Mouse (Mus musculus): ENCODE data around the gene Chst11. TPM values are rescaled to one million over a fixed set of nuclear protein-coding genes. Genes with fewer than 3 reads are reported as not detected.

Gene Chst11
- total RNA-seq, 2 experiments from 2014 or later: 1.3 to 3.3 TPM

DNA sequence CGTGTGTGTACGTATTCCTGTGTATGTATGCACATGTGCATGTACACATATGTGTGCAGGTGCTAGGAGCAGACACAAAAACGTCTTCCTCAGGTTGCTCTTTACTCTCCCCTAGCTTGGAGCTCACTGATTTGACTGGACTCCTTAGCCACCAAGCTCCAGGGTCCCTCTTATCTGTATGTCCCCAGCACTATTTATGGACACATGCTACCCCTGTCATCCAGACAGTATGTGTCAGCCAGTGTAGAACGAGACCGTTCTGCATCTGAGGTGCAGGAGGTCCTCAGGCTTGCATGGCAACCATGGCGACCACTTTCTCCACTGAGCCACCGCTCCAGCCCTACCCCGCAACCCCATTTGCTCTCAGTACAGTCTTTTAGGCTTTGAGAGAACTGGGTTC, 93.4 kb downstream of the Chst11 start:
- DNase-seq: no peak

DNA sequence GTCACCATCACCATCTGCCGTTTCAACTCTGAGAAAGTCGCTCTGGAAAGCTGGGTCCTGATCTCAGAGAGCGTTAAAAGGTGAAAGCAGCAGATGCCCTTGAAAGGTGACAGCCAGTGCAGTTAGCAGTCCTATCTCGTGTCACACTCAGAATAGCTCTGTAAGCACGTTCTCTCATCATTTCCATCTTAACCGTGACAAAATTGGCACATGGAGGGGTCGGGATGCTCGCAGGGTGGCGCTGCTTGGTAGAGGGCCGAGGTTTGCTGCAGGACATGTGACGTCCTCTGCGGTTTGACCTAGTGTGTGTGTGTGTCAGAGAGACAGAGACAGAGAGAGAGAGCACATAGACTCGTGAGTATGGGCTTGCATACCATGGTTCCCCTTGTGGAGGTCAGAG, 94.5 kb downstream of the Chst11 start:
- no peak for DNase-seq

DNA sequence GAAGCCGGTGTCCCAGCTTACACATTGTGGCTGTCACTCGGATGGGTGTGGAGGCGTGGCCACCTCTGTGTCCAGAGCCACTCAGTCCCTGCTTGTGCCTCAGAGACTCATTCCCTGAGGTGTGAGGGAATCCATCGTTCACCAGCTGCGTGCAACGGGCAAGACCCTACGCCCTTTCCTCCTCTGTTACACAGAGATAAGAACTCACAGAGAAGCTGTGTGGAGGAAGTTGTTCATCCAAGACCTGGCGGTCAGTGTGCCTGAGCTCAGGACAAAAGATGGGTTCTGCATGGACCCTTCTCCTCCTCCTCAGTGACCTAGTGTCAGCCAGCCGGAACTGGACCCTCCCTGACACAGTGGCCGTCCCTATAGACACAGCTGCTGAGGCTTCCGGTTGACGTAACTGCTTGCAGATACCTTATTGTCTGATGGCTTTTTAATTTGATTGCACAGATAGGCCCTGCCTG, 95.0 kb downstream of the Chst11 start:
- DNase-seq: no peak

DNA sequence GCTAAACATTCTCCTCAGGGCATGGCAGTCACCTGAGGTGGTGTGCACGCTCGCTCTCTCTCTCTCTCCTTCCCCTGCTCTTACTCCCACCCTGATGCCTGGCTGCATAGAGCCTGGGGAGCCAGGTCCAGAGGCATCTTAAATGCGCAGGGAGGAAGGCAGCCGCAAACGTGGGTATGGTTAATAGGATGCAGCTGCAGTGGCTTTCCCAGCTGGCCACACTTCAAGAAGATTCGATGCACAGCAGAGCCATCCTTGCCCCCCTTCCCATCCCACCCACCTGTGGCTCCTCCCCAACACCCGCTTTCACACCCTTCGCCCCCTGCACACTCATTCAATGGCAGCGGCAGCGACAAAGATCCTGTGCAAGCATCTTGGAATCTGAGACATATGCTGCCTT, 95.6 kb downstream of the Chst11 start:
- no peak for DNase-seq

DNA sequence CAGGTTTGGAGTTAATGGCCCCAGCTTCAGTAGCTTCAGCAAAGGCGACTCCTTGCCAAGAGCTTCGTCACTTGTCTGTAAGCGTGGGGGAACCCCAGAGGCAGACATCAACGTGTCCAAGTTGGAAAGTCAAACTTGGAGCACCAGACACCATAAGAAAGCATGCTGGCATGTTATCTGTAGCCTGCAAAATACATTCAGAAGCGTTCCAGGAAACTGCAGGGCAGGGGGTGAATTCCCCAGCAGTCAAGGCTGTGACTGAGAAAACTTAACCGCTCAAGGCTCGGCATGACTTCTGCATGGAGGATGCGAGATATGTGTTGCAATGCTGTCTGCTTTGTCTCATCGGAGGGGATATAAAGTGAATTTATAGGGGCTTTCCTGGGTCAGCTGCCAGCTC, 98.6 kb downstream of the Chst11 start:
- peak; percentile 25 for DNase-seq

DNA sequence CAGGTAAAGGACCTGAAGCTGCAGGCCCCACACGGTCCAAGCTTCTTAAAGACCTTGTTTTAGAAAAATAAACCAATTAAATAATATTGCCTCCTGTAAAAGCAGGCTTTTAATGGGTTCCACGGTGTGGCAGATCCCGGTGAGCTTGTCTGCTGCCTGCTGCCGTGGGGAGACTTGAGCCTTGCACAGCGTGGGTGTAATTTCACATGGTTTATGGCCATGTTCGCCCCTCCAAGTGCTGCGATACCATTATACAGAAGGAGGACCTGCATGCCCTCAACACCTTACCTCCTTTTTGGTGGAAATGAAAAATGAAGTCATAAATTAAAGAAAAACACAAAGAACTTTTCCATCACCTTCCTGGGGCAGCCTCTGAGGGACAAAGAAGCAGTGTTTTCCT, 103.0 kb downstream of the Chst11 start:
- no peak for DNase-seq

DNA sequence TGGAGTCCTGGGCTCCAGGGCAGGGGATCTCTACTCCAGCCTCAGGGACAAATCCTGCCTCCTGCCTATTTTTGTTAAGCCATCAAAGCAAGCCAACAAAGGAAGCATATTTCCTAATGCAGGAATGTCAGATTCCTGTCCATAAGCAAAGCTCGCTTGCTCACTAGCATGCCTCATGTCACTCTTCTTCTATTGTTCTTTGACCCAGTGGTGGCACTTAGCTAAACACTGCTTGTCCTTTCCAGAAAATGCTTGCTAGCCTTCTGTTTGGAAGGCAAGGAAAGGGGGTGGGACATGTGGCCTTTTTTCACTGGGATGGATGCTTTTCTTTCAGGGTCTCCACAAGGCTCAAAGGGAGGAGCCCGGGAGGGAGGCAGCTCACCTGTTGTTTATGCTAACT, 103.5 kb downstream of the Chst11 start:
- DNase-seq: no peak

DNA sequence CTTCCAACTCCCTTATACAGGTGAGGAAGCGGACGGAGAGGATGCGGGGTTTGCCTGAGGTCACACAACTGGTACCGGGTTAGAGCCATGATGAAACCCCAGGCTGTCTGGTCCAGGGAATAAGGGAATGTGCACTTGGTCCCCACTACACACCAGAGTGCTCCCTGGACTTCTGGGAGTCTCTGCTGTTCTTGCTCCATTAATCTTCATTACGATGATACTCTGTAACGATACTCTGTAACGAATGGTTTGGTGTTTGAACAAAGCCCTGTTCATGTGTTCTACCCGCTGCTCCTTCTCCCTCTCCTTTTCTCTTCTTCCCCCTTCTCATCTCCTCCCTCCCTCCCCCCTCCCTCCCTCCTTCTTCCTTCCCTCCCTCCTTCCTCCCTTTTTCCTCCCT, 104.9 kb downstream of the Chst11 start:
- DNase-seq: no peak

DNA sequence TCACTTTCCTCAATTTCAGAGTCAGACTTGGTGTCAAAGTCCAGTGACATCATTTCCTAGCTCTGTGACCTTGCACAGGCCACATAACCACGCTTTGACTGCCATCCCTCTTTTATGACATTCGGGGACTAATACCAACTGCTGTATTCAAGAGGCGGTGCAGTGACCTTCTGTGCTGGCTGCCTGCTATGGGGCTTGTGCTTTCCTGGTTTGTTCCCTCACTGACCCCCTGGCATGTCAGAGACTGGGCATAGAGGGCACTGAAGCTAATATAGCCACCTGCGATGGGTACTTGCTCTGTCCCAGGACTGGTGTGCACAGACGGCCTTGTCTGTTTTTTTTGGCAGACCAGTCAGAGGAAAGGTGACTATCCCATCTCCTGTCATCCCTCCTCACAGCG, 108.4 kb downstream of the Chst11 start:
- DNase-seq: no peak

DNA sequence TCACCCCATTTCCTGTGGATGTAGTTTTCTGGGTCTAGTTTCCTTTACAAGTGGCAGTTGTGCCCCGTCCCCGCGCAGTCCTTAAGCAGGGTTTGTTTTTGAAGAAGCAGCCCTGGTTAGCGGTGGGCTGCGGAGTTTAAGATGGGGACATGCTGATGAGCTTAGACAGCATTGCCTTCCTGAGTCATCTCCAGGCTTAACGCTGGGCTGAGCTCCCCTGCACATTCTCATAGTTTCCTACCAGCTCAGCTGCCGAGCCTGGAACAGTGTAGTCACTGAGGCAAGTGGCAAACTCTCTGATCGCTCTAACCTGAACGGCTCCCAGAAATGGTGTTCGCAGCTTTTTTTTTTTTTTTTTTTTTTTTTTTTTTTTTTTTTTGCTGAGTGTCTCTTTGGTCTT, 109.0 kb downstream of the Chst11 start:
- no peak for DNase-seq

DNA sequence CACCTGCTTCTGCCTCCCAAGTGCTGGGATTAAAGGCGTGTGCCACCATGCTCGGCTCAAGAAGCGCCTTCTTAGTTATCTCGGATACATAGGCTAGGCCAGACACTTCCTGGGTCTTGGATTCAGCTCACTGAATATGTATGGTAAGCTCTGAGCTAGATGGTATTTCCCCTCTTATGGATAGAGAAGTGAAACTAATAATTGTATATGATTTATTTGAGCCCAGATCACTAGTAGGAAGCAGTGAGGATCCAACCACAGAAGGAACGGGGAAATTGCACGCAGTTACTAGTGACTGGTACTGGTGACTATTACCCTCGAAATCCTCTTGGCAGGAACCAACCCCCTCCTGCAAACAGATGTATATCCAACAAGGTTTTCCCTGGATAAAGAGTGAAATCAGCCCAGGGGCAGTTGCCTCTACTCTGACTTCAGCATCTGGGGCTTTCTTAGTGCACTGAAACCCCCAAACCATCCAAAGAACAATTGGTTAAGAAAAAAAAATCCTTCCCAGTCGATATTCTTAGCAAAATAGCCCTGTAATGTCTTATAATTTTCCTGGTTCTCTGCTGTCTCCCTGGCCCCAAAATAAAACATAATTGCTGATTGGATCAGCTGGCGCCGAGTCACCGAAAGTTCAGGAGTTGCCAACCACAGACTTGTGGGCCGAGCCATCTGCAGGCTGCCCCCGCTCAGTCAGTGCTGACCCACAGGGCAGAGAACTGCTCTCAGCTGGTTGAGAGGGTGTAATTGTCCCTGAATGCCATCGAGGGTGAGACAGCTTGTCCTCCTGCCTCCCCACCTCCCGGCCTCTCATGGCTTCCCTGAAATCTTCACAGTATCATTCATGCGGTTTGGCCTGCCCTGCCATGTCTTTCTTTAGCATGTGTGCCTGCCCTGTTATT, 109.8 kb downstream of the Chst11 start:
- DNase-seq: no peak

DNA sequence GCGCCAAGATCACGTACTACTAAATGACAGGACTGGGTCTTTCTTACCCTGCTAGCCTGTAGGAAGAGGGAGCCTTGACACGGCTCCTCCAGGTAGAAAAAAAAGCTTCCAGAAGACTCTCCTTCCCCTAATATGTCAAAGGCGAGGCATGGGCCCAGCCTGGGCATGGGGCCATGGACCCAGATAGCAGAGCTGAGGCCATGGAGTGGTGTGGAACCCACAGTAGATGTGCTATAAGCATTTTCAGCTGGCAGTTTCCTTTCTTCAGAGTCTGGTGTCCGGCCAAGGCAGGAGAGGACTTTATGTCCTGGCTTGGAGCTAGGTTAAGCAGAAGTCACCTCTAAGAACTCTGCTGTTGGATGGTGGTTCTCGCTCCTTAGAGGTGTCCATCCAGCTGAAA, 111.0 kb downstream of the Chst11 start:
- DNase-seq: no peak

DNA sequence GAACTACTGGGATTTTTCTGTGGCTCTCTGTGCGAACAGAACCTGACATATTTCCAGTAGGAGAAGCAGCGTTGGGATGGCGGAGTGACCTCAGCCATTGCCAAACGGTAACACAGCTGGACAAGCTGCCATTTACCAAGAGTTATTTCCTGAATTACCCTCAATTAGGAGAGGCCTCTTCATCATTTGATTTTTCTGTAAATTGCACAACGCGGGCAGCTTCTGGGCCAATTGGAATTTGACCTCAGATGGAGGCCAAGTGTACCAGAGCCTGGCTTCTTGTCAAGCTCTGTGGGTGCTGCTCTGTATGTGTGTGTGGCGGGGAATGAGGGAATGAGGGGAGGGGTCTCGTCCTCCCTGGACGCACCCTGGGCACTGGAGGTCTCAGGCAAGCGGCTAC, 113.6 kb downstream of the Chst11 start:
- DNase-seq: no peak

DNA sequence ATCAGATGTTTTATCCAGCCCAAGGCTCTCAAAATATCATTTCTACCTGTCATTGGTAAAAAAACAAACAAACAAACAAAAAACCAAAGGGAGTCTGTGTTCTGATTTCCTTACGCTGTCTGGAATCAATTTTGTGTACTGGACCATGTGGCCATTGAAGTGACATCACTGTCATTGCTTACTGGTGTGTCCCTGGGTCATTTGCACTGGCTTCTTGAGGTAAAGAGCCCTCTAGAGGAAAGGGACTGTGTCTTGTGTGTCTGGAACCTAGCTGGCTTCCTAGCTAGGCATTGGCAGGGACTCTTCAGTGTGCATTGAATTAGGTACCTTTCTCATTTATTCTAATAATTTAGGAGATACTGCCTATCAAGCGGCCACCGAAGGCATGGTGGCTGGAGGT, 114.4 kb downstream of the Chst11 start:
- DNase-seq: no peak

DNA sequence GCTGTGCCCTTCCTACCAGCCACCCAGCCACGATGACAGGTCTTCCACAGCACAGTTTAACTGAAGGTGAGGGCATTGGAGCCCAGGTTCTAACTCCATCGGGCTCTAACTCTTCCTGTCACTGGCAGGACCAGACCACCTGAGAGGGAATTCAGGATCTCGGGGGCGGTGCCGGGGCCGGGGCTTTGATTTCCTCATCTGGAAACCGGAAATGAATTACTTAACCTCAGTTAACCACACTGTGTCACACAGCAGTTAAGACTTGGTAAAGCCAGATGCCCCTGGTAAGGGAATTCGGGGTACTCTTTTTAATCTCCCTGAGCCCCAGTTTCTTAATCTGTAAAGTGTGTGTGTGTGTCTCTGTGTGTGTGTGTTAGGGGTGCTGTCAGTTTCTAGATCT, 115.6 kb downstream of the Chst11 start:
- no peak for DNase-seq

DNA sequence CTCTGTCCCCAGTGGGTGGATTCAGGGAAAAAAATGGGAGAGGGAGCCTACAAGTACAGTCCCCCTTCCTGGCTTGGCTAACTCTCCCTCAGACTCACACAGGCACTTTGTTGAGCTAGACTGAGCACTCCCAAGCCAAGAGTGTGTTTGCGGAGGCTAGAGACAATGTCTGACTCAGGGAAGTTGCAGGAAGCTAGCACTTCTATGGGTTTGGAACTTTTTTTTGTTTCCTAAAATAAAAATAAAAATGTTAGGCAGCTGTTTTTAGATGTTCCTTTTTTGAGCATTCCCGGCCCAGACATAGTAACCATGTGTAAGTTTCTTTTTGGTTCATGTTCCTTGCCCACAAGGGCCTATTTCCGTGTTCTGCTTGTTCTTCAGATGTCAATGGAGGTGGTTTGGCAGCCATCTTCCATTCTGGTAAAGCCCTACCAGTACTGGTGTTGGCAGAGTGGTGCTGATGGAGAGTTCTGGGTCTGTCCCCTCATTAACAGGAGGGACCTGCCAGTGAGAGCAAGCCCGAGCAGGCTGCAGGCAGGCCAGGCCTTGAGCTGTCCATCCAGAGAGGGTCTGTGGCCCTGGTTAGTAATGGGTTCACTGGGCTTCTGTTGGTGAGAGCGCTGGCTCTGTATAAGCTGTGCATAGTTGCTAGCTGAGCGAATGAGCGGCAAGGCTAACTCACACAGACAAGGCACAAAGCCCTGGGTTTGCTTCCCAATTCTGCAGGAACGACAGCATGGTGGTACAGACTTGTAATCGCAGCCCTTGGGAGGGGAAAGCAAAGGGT, 116.3 kb downstream of the Chst11 start:
- DNase-seq: no peak

DNA sequence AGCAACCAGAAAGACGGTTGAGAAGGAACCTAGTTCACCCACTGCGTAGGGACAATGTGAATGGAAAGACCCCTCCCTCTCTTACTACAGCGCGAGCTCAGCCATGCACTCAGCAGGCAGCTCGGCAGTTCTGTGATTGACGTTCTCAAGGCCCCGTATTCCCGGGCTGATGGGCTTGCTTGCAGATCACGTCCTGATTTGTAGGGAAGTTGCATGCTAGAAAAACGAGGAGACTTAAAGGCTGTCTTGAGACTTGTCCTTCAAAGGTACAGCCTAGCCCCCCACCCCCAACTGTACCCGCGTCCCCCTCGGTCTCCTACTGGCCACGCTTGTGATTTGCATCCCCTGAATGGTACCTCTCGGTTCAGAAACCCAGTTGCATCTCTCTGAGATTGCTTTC, 117.4 kb downstream of the Chst11 start:
- DNase-seq: no peak

DNA sequence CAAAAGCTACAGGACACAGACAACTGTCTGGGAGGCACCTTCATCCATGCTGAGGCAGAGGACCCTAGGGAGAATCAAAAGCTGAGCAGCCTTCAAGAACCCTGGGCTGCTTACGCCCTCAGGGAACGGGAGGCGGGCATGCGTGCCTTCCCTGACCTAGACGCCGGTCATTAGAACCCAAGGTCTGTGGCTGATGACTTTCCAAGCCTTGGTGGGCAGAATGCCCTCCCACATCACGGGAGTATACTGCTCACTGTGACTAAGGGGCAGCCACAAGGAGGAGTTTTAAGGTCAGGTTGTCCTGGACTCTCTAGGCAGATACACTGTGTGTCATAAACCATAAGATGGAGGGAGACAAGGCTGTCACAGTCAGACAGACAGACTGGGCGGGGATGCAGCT, 118.9 kb downstream of the Chst11 start:
- DNase-seq: no peak

DNA sequence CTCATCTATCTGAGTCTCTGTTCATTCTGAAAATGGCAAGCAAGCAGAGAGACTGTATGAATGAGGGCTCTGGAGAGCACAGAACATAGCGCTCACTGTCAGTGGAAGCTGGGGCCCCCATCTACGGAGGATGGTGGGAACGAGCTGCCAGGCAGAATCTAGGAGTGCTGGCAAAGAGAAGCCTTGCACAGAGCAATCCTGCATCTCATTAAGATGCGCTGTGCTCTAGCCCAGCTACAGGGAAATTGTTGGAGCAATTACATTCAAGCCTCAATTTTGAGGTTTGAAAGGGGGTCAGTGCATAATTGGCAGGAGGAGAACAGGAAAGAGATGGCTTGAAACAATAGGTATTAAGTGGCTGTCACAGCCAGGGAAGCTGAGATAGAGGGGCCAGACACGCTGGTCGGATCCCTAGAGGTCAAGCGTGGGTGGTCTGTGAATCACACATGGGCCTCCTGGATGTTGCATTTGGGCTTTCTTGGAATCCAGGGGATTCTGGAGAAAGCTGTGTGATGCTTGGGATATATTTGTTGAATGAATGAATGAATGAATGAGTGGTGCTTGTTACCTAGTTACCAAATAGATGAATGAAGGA, 121.0 kb downstream of the Chst11 start:
- no peak for DNase-seq

DNA sequence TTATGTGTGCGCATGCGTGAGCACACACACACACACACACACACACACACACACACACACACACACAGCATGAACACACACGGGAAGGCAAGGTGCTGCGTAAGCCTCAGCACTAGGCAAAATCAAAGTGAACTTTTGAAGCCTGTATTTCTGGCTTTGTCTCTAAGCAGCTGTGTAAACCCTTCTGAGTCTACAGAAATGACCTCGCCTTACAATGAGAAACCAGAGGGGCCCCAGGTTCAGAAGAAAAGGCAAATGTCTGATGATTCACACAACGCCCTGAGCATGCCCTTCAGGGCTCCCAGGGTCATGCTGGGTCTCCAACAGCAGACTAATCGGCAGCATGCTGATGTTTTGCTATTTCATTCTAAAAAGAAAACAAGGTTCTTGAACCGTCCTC, 122.1 kb downstream of the Chst11 start:
- DNase-seq: no peak

DNA sequence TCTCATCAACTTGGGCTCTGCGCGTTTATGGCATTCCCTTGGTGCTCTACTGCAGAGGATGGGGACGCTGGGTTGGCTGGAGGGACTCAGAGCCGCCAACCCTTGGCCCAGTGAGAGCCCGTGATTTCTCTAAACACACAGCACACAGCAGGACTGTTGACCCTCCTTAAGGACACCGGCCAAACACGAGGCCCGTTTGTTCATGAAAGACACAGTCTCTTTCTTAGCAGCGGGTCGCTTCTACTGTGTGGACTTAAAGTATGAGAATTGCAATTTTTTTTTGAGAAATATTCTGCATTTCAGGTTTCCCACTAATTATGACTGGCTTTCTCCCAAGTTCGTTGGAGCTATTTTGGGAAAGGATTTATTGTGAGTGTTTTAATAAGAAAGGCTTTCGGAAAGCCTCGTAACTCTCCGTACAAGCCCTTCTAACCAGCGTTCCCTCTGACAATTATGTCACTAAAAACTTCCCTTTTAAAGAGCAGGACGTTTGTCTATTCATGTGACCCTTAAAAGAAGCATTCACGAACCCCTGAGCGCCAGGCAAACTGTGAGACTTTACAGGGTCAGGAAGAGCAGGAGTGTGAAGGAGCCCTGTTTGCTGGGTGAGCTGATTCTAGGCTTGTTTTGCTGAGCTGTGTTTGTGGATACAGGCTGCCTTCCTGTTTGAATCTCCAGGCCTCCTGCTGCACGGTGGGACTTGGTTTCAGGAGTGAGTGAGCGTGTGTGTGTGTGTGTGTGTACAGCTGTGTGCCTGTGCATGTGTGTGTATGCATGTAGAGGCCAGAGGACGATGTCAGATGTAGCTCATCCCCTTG, 122.8 kb downstream of the Chst11 start:
- DNase-seq: no peak

DNA sequence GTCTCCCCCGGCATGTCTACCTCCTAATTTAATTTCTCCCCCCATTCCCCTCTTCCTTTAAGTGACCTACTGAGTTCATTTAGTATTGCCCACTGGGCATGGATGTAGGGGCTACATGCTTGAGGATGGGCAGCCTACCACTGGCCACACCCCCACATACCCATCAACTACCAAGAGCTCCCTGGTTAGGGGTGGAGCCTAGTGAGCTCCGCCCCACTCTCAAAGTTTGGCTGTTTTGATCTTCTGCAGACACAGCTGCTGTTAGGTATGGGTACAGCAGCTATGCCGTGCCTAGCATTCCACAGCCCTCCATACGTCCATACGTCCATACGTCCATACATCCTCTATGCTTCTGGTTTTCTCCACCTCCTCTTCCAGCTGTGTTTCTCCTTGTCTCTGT, 123.6 kb downstream of the Chst11 start:
- no peak for DNase-seq

Data from gastrocnemius, postnatal 10 days (tissue).